Mouse (Mus musculus): ENCODE data around the gene Prrt2. TPM values are rescaled to one million over a fixed set of nuclear protein-coding genes. Genes with fewer than 3 reads are reported as not detected.

The Prrt2 gene
- polyA plus RNA-seq, 2 experiments = 21.2 to 74.6 TPM

DNA sequence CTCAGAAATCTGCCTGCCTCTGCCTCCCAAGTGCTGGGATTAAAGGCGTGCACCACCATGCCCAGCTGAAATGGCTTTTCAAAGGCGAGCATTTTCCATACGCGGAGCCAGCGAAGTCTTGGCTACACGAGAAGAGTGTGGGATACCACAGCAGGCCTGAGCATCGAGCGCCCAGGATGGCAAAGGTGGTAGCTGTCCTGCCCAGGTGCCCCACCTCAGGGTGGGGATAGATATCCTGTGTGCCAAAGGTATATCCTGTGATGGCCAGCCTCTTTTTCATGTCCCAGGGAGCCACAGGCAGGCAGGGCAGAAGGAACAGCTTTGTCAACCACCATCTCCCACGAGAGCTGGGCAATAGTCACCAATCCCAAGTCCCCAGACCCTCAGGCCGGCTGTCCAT, 8.2 kb downstream of the Prrt2 start:
- ATAC-seq (ENCODE audit: low FRiP score, low read depth) = no peak
- 98% methylated on average over 10 of the region's 10 CpGs for WGBS
- no peak overlapping the region for H3K4me2 ChIP-seq (replicated peaks; ENCODE audit: low read depth, low read length, severe bottlenecking)

DNA sequence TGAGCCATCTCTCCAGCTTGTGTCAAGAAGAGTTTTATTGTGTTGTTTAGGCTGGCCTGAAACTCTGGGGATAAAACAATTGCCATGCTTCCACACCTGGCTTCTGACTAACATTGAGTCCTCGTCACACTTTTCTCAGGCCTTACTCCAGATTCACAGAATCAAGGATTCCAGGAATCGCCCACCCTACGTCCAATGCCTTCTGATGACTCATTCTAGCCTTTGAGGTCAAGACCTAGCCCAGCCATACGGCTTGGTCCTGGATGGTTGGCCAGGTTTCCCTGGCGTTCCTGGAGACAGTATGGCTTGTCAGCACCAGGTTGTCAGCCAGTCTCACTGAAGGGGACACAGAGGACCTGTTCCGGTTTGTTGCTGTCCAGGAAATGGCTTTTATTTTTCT, 8.6 kb downstream of the Prrt2 start:
- ATAC-seq (ENCODE audit: low FRiP score, low read depth) = no peak
- 88% methylated on average over 6 of the region's 6 CpGs for WGBS
- H3K4me1 ChIP-seq (ENCODE audit: control insufficient read depth, insufficient read depth, low read length) = peaks cover 10% of the 10 kb centered on the region
- no peak overlapping the region for H3K9ac ChIP-seq (ENCODE audit: low read depth, low read length, severe bottlenecking)
- peaks cover 35% of the 10 kb centered on the region for H3K36me3 ChIP-seq (ENCODE audit: control insufficient read depth, insufficient read depth, low read length)
- no peaks in the 10 kb centered on the region for H3K27me3 ChIP-seq (ENCODE audit: control insufficient read depth, insufficient read depth, low read length)
- no peak for TF ChIP-seq POLR2A (IDR thresholded peaks at IDR 0.05; ENCODE audit: borderline replicate concordance, extremely low read depth, insufficient read depth, insufficient read length)
- no peak overlapping the region for H3K4me3 ChIP-seq (replicated peaks; ENCODE audit: low read length)
- H3K9me3 ChIP-seq (ENCODE audit: control insufficient read depth, low read length) = no peaks in the 10 kb centered on the region
- no peak overlapping the region for H3K4me2 ChIP-seq (replicated peaks; ENCODE audit: low read depth, low read length, severe bottlenecking)
- no peak overlapping the region for H3K27ac ChIP-seq (replicated peaks; ENCODE audit: low read depth, low read length)
- DNase-seq (ENCODE audit: low spot score) = no peak

More for the DNA sequence above, 8.2 kb downstream of the Prrt2 start:
- no peak for TF ChIP-seq POLR2A (IDR thresholded peaks at IDR 0.05; ENCODE audit: borderline replicate concordance, extremely low read depth, insufficient read depth, insufficient read length)
- Histone ChIP-seq H3K27me3 (ENCODE audit: control insufficient read depth, insufficient read depth, low read length) (no peaks in the 10 kb centered on the region), H3K36me3 (ENCODE audit: control insufficient read depth, insufficient read depth, low read length) (peaks cover 35% of the 10 kb centered on the region), H3K4me1 (ENCODE audit: control insufficient read depth, insufficient read depth, low read length) (peaks cover 14% of the 10 kb centered on the region), H3K9me3 (ENCODE audit: control insufficient read depth, low read length) (no peaks in the 10 kb centered on the region), H3K4me3 (replicated peaks; ENCODE audit: low read length) (no peak overlapping the region), H3K9ac (ENCODE audit: low read depth, low read length, severe bottlenecking) (no peak overlapping the region), H3K27ac (replicated peaks; ENCODE audit: low read depth, low read length) (no peak overlapping the region)
- no peak for DNase-seq (ENCODE audit: low spot score)

- Histone ChIP-seq H3K36me3 (ENCODE audit: control insufficient read depth, insufficient read depth, low read length) (peaks cover 35% of the 10 kb centered on the region), H3K27me3 (ENCODE audit: control insufficient read depth, insufficient read depth, low read length) (no peaks in the 10 kb centered on the region), H3K27ac (replicated peaks; ENCODE audit: low read depth, low read length) (no peak overlapping the region), H3K4me3 (replicated peaks; ENCODE audit: low read length) (no peak overlapping the region), H3K9me3 (ENCODE audit: control insufficient read depth, low read length) (no peaks in the 10 kb centered on the region), H3K4me2 (replicated peaks; ENCODE audit: low read depth, low read length, severe bottlenecking) (no peak overlapping the region), H3K4me1 (ENCODE audit: control insufficient read depth, insufficient read depth, low read length) (peaks cover 10% of the 10 kb centered on the region), H3K9ac (ENCODE audit: low read depth, low read length, severe bottlenecking) (no peak overlapping the region)
- no peak for DNase-seq (ENCODE audit: low spot score)
- 68% methylated on average over 2 of the region's 2 CpGs for WGBS
- TF ChIP-seq POLR2A (IDR thresholded peaks at IDR 0.05; ENCODE audit: borderline replicate concordance, extremely low read depth, insufficient read depth, insufficient read length) = no peak
- no peak for ATAC-seq (ENCODE audit: low FRiP score, low read depth)
Observed at GRCm38 (mm10) chr7:127011717-127012116, 9.3 kb downstream of the Prrt2 start.

DNA sequence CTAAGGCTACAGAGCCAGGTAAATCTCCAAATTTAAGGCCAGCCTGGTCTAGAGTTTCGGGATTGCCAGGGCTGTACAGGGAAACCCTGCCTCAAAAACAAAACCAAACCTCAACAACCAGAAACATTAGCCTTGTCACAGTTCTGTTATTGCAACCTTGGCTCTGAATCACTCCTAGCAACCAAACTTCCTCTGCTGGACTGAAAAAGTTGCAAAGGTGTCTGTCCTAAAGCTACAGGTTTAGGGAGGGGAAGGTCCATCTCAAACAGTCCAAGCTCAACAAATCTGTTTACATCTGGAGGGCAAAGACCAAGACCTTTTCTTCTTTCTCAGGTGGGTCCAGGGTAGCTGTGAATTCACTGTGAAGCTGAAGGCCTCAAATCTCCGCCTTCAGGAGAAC, 10.0 kb downstream of the Prrt2 start:
- Histone ChIP-seq H3K4me1 (ENCODE audit: control insufficient read depth, insufficient read depth, low read length) (peaks cover 9% of the 10 kb centered on the region), H3K4me2 (replicated peaks; ENCODE audit: low read depth, low read length, severe bottlenecking) (no peak overlapping the region), H3K27ac (replicated peaks; ENCODE audit: low read depth, low read length) (no peak overlapping the region), H3K9ac (ENCODE audit: low read depth, low read length, severe bottlenecking) (no peak overlapping the region), H3K4me3 (replicated peaks; ENCODE audit: low read length) (no peak overlapping the region), H3K9me3 (ENCODE audit: control insufficient read depth, low read length) (no peaks in the 10 kb centered on the region), H3K36me3 (ENCODE audit: control insufficient read depth, insufficient read depth, low read length) (peaks cover 34% of the 10 kb centered on the region), H3K27me3 (ENCODE audit: control insufficient read depth, insufficient read depth, low read length) (no peaks in the 10 kb centered on the region)
- TF ChIP-seq POLR2A (IDR thresholded peaks at IDR 0.05; ENCODE audit: borderline replicate concordance, extremely low read depth, insufficient read depth, insufficient read length) = no peak
- 86% methylated on average over 2 of the region's 2 CpGs for WGBS
- DNase-seq (ENCODE audit: low spot score) (no peak), ATAC-seq (ENCODE audit: low FRiP score, low read depth) (no peak)

DNA sequence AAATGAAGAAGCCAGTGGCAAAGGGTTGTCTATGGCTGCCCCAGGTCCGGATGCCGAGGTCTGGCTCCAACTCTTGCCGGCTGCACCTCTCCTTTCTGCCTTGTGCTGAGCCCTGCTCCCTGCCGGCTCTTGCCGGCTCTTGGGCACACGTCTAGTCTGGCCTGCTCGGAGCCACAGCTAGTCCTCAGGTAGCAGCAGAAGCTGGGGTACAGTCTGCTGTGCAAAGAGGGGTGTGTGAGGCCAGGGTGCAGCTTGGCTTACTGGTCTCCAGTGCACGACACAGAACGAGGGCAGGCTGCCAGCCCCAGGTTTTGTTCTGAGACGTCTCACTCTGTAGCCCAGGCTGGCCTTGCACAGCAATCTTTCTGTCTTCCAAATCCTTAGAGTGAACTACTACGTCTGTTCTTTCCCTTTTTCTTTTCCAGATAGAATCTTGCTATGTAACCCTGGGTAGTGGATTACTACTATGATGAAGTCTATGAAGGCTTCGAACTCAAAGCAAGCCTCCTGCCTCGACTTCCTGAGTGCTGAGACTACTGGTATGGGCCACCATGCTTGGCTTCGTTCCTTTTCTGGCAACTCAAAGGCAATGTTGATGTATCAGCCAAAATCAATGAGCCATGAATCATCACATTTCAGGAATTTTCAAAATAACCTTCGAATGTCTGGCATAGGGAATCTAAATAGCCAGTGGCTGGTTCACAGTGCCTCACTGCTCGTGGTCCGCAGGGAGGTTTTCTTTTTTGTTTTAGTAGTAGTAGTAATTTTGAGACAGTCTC, 11.5 kb downstream of the Prrt2 start:
- Histone ChIP-seq H3K4me3 (replicated peaks; ENCODE audit: low read length) (no peak overlapping the region), H3K4me2 (replicated peaks; ENCODE audit: low read depth, low read length, severe bottlenecking) (no peak overlapping the region), H3K9me3 (ENCODE audit: control insufficient read depth, low read length) (no peaks in the 10 kb centered on the region), H3K27me3 (ENCODE audit: control insufficient read depth, insufficient read depth, low read length) (no peaks in the 10 kb centered on the region), H3K27ac (replicated peaks; ENCODE audit: low read depth, low read length) (no peak overlapping the region), H3K4me1 (ENCODE audit: control insufficient read depth, insufficient read depth, low read length) (no peaks in the 10 kb centered on the region; the same call in 1 of the 2 replicates), H3K9ac (ENCODE audit: low read depth, low read length, severe bottlenecking) (no peak overlapping the region), H3K36me3 (ENCODE audit: control insufficient read depth, insufficient read depth, low read length) (peaks cover 20% of the 10 kb centered on the region)
- 85% methylated on average over 17 of the region's 17 CpGs for WGBS
- ATAC-seq (ENCODE audit: low FRiP score, low read depth) (no peak), DNase-seq (ENCODE audit: low spot score) (no peak)
- no peak for TF ChIP-seq POLR2A (IDR thresholded peaks at IDR 0.05; ENCODE audit: borderline replicate concordance, extremely low read depth, insufficient read depth, insufficient read length)

All from limb, embryonic 14.5 days (tissue).